Mouse (Mus musculus): Measurements from ENCODE around the gene Prune1. TPM values are rescaled to one million over a fixed set of nuclear protein-coding genes. Genes with fewer than 3 reads are reported as not detected.

Gene Prune1
- polyA plus RNA-seq, 1 experiment from 2014 or later: 76.9 TPM

DNA sequence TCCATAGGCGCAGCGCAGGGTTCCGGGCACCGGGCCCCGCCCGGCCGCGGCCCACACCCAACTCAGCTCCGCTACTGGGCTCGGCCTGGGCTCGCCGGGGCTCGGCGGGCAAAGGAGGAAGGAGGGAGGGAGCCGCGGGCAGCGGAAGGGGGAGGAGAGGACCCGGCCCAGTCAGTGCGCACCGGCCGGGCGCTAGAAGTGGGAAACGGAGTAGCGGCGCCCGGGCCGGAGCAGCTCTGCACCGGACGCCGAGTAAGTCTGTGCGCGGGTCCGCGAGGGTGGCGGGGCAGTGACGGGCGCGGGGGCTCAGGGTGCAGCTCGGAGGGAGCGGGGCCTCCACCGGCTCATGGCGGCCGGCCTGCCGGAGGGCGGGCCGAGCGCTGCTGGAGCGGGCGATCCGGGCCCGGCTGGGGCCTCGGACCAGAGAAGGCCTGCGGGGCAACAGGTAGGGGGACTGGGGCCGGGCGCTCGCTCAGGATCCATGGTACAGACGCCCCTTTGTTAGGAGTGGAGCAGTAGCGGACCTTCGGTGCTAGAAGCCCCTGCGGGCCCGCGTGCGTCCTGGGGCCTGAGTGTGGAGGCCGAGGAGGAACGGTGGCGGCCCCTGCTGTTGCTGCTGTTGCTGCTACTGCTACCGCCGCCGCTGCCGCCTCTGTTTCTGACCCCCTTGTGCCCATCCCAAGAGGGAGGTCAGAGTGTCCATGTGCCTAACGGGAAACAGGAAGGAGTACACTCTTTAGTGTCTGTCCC, 33.4 kb upstream of the Prune1 start:
- H3K27ac ChIP-seq: peak overlapping the region; percentile 90
- peaks cover 6% of the 10 kb centered on the region; the same call in 1 of the 2 replicates for H3K36me3 ChIP-seq (replicated peaks)
- no peaks in the 10 kb centered on the region for H3K9me3 ChIP-seq
- H3K4me2 ChIP-seq: peak overlapping the region; percentile 77
- peaks cover 30% of the 10 kb centered on the region for H3K4me1 ChIP-seq
- WGBS: under 1% methylated on average over 70 of the region's 71 CpGs
- peak overlapping the region; percentile 98 for H3K9ac ChIP-seq
- H3K4me3 ChIP-seq: peak overlapping the region; percentile 93
- H3K27me3 ChIP-seq (replicated peaks): no peaks in the 10 kb centered on the region
- peak; percentile 94 for ATAC-seq (replicated peaks)

DNA sequence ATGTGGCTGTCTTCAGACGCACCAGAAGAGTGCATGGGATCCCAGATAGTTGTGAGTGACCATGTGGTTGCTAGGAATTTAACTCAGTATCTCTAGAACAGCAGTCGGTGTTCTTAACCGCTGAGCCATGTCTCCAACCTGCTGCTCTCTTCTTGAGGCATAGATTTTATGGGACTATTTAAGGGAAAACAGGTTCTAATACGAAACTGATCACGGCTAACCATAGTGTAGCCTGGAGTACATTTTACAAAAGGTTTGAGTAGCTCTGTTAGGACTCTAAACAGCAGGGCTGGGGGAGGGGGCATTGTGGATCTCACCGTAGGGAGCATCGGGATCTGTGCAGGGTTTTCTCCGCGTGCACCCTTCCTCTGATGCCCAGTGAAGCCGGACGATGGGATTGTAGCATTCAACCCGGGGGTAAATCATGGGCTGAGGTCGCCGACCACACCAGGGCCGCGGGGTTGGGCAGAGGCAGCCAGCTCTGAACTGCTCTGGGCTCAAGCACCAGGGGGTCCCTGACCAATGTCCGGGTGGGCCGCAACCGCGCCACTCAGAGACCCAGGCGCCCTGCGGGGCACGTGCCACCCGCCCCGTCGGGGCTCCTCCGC, 32.7 kb upstream of the Prune1 start, which contains the start of gene Cers2:
Gene Cers2 (plus strand): TSS at position 306 of the 608 bp plus-strand sequence.
- Histone ChIP-seq H3K27me3 (replicated peaks) (no peaks in the 10 kb centered on the region), H3K4me1 (peaks cover 30% of the 10 kb centered on the region), H3K4me3 (peak within 1 kb of the TSS; percentile 93), H3K4me2 (peak within 1 kb of the TSS; percentile 77), H3K9ac (peak within 1 kb of the TSS; percentile 98), H3K9me3 (no peaks in the 10 kb centered on the region), H3K36me3 (replicated peaks) (no peaks in the 10 kb centered on the region), H3K27ac (peak within 1 kb of the TSS; percentile 90)
- peak; percentile 71 for ATAC-seq (replicated peaks)
- WGBS: 1% methylated on average over 27 of the region's 27 CpGs

DNA sequence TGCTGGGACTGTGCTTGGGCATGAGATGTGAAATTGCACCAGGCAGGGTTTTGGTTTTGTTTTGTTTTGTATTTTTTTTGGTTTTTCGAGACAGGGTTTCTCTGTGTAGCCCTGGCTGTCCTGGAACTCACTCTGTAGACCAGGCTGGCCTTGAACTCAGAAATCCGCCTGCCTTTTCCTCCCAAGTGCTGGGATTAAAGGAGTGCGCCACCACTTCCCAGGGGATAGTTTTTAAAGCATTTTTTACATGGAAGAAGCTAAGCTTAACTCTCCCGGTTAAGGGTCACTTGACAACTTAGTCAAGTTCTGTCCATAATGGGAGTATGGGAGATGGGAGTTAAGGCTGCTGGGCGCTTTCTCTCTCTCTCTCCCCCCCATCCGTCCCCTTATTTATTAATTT, 32.2 kb upstream of the Prune1 start:
- no peaks in the 10 kb centered on the region for H3K36me3 ChIP-seq (replicated peaks)
- peak overlapping the region; percentile 77 for H3K4me2 ChIP-seq
- H3K9ac ChIP-seq: no peak overlapping the region
- peaks cover 30% of the 10 kb centered on the region for H3K4me1 ChIP-seq
- ATAC-seq (replicated peaks): no peak
- peak overlapping the region; percentile 90; the same call in 1 of the 2 replicates for H3K27ac ChIP-seq
- WGBS: 54% methylated on average over 6 of the region's 6 CpGs
- H3K4me3 ChIP-seq: peak overlapping the region; percentile 93
- H3K27me3 ChIP-seq (replicated peaks): no peaks in the 10 kb centered on the region
- H3K9me3 ChIP-seq: no peaks in the 10 kb centered on the region

DNA sequence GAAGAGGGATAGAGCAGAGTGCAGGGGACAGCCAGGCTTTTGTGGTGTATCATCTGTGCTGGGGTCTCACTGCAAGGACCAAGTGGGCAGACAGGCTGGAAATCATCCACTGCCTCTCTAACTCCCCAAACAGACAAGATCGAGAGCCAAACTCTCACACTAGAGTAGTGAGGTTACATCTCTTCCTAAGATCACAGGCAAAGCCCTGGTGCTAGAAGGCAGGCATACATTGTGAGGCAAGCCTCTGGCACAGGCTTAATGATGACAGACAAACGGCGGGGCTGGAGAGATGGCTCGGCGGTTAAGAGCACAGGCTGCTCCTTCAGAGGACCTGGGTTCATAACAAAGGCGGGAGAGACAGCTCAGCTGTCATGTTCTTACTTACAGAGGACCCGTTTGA, 31.6 kb upstream of the Prune1 start:
- Histone ChIP-seq H3K4me1 (peaks cover 30% of the 10 kb centered on the region), H3K4me3 (no peak overlapping the region), H3K9ac (no peak overlapping the region), H3K4me2 (no peak overlapping the region), H3K27ac (no peak overlapping the region), H3K9me3 (no peaks in the 10 kb centered on the region), H3K36me3 (replicated peaks) (no peaks in the 10 kb centered on the region), H3K27me3 (replicated peaks) (no peaks in the 10 kb centered on the region)
- no peak for ATAC-seq (replicated peaks)
- 53% methylated on average over 7 of the region's 7 CpGs for WGBS

DNA sequence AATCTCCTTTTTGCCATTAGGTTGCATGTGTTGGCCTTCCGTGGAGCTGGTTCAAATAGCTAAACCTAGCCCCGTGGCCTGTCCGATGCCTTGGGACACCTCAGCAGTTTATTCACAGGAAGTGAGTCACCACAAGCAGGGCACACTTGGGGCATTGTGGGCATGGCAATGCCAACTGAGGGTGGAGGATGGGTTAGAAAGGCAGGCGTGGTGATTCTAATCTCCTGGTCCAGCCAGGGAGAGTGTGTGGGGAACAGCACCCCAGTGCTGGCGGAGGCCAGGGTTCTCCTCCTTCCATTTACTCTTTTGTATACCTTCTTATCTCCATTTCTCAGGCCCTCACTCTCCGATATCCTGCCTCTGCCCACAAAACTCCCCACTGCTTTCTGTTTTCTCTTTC, 30.7 kb upstream of the Prune1 start:
- Histone ChIP-seq H3K9ac (no peak overlapping the region), H3K9me3 (no peaks in the 10 kb centered on the region), H3K27me3 (replicated peaks) (no peaks in the 10 kb centered on the region), H3K4me2 (no peak overlapping the region), H3K36me3 (replicated peaks) (no peaks in the 10 kb centered on the region), H3K27ac (no peak overlapping the region), H3K4me3 (no peak overlapping the region), H3K4me1 (peaks cover 26% of the 10 kb centered on the region)
- 79% methylated on average over 6 of the region's 6 CpGs for WGBS
- no peak for ATAC-seq (replicated peaks)

DNA sequence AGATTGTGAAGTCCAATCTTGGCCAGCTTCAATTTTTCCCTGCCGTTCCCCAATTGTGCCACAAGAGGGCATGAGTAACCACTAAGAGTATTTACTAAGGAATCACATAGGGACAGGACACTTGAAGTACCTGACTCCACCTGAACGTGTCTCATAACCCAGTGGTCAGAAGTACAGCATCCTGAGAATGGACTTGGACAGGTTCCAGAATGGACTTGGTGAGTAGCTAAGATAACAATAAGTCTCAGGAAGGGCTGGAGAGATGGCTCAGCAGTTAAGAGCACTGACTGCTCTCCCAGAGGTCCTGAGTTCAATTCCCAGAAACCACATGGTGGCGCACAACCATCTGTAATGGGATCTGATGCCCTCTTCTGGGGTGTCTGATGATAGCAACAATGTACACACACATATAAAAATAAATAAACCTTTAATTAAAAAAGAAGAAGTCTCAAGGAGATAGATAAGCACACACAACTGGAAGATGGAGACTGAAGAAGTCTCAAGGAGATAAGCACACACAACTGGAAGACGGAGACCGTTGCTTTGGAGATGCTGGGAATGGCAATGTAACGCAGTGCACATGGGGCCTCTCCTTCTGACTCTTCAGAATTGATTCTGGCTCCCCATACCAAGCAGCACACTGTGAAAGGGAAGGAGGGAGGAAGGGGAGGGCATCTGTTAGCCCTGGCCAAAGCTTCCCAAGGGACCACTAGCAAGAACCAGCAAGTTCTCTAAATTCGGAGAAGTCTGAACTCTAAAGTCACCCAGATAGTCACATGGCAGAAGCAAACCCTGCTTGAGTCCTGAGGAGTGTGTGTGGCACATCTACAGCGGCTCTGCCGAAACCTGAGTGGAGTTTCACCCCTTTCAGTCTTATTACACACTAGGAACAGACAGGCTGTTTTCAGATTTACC, 29.3 kb upstream of the Prune1 start:
- no peak for ATAC-seq (replicated peaks)
- H3K36me3 ChIP-seq (replicated peaks): no peaks in the 10 kb centered on the region
- H3K4me1 ChIP-seq: peaks cover 16% of the 10 kb centered on the region
- no peak overlapping the region for H3K9ac ChIP-seq
- H3K27me3 ChIP-seq (replicated peaks): no peaks in the 10 kb centered on the region
- WGBS: 67% methylated on average over 9 of the region's 9 CpGs
- no peak overlapping the region for H3K4me2 ChIP-seq
- no peaks in the 10 kb centered on the region for H3K9me3 ChIP-seq
- H3K4me3 ChIP-seq: no peak overlapping the region
- no peak overlapping the region for H3K27ac ChIP-seq

DNA sequence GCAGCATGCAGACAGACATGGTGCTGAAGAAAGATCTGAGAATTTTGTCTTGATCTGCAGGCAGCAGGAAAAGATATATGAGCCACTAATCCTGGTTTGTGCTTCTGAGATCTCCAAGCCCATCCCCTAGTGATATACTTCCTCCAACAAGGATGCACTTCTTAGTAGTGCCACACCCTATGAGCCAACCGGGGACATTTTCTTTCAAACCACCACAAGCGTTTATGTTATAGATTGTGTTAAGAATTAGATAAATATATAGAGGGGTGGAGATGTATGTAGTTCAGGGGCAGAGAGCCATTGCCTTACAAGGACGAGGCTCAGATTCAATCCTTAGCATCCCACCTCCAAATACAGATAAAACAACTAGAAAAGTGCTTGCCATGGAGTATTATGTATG, 28.6 kb upstream of the Prune1 start:
- Histone ChIP-seq H3K27me3 (replicated peaks) (no peaks in the 10 kb centered on the region), H3K9ac (no peak overlapping the region), H3K4me3 (no peak overlapping the region), H3K4me2 (no peak overlapping the region), H3K4me1 (peaks cover 9% of the 10 kb centered on the region; the same call in 1 of the 2 replicates), H3K36me3 (replicated peaks) (no peaks in the 10 kb centered on the region), H3K27ac (no peak overlapping the region), H3K9me3 (no peaks in the 10 kb centered on the region)
- ATAC-seq (replicated peaks): no peak
- 72% methylated on average over 3 of the region's 3 CpGs for WGBS

DNA sequence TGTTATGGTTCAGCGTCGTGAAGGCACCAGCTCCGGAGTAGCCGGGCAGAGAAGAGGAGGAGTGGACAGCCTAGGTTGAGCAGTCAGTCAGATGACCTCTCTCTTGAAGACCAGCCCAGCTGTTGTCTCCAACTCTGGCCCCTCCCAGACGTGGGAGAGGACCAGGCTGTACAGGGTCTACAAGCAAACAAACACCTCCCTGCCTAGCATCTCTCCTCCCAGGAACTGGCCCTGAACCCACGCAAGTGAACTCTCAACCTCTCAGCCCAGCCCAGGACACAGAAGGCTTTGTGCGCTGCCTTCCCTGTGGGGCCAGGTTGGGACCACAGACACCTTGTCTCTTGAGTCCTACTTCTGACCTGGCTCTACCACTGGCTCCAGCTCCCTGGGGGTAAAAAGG, 25.2 kb upstream of the Prune1 start, which contains the start of gene Anxa9:
Gene Anxa9 (minus strand): TSS at position 77 of the 400 bp plus-strand sequence.
- no peak for ATAC-seq (replicated peaks)
- no peaks in the 10 kb centered on the region for H3K4me1 ChIP-seq
- no peak within 1 kb of the TSS for H3K4me2 ChIP-seq
- no peak within 1 kb of the TSS for H3K27ac ChIP-seq
- no peak within 1 kb of the TSS for H3K9ac ChIP-seq
- no peaks in the 10 kb centered on the region for H3K36me3 ChIP-seq (replicated peaks)
- H3K4me3 ChIP-seq: no peak within 1 kb of the TSS
- 74% methylated on average over 7 of the region's 7 CpGs for WGBS
- H3K27me3 ChIP-seq (replicated peaks): no peaks in the 10 kb centered on the region
- H3K9me3 ChIP-seq: no peaks in the 10 kb centered on the region

DNA sequence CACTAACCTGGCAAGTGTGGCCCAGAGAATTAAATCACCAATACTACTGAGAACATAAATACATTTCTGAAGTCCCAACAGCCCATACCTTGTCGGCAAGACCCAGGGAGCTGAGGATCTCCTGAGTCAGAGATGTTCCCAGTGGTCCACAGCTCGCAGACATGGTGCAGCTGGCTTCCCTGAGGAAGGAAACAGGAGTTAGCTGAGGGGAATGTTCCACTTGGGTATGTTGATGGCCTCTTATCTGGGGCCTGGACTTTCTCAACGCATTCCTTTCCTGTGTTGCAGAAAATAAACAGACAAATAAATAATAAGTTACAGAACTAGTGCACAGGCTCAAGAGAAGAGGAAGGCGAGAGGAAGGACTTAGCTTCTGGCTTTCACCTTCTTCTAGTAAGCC, 24.4 kb upstream of the Prune1 start:
- no peaks in the 10 kb centered on the region for H3K9me3 ChIP-seq
- no peak overlapping the region for H3K27ac ChIP-seq
- H3K9ac ChIP-seq: no peak overlapping the region
- H3K4me3 ChIP-seq: no peak overlapping the region
- no peaks in the 10 kb centered on the region for H3K36me3 ChIP-seq (replicated peaks)
- H3K27me3 ChIP-seq (replicated peaks): no peaks in the 10 kb centered on the region
- ATAC-seq (replicated peaks): no peak
- no peak overlapping the region for H3K4me2 ChIP-seq
- no peaks in the 10 kb centered on the region for H3K4me1 ChIP-seq
- WGBS: 88% methylated on average over 4 of the region's 4 CpGs

DNA sequence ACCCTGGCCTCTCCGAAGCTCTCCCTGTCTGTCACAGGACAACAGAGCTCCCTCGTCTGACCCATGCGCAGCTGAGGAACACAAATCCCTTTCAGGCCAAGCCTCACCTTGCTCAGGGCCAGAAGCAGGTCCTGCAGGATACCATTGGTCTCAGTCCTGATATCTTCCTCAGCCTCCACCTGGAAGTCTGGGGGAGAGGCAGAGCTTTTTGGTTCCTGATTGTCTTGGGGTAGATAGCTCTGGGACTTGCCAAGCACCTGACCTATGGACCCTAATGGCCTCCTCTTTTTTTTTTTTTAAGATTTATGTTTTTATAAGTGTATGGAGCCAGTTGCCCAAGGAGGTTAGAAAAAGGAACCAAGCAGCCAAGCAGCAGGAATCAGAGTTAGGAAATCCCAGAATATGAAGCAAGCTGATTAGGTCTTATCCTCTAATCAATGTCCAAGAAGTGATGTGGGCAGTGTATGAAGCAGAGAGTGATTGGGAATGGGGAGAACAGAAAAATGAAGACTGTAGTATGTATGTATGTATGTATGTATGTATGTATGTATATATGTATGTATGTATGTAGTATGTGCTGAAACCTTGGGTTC, 19.4 kb upstream of the Prune1 start:
- 87% methylated on average over 3 of the region's 3 CpGs for WGBS
- Histone ChIP-seq H3K27ac (no peak overlapping the region), H3K4me1 (no peaks in the 10 kb centered on the region), H3K4me3 (no peak overlapping the region), H3K27me3 (replicated peaks) (no peaks in the 10 kb centered on the region), H3K9ac (no peak overlapping the region), H3K36me3 (replicated peaks) (no peaks in the 10 kb centered on the region; the same call in 1 of the 2 replicates), H3K4me2 (no peak overlapping the region), H3K9me3 (no peaks in the 10 kb centered on the region)
- no peak for ATAC-seq (replicated peaks)

DNA sequence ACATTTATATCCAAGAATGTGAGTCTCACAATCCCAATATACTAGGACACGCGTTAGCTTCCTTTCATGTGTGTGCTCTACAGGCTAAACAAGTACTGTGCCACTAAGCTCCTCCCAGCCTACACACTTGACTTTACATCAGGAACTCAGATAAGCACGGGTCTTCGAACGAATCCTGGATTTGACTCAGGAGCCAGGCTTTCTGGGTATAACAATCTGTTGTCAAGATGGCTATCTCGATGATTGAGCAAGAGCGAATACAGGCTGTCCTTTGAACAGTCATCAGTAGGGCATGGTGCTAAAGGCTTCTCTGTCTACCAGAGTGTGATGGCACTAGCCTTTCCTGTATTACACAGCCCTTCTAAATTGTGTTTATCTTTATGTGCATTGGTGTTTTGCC, 16.1 kb upstream of the Prune1 start:
- WGBS: 96% methylated on average over 7 of the region's 7 CpGs
- H3K36me3 ChIP-seq (replicated peaks): peaks cover 11% of the 10 kb centered on the region

DNA sequence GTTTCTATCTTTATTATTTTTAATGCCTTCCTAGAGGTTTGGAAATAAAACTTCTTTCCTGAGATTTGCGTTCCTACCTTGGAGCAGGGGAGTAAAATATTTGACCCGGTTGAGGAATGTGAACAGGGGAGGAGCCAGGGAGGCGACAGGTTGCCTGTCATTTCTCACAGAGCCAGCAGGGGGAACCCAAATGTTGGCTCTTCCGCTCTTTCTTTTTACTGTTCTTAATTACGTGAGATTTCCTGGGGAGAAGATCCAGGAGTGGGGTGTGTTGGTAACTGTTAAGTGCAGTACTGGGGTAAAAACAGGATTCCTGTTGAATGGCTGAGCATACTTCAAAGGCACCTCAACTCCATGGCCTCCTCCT, 14.2 kb upstream of the Prune1 start:
- H3K4me1 ChIP-seq: no peaks in the 10 kb centered on the region
- ATAC-seq (replicated peaks): 0 out of 2 replicates have a peak, but pooled peaks have one; percentile 30
- H3K4me2 ChIP-seq: no peak overlapping the region
- no peak overlapping the region for H3K27ac ChIP-seq
- peaks cover 15% of the 10 kb centered on the region for H3K36me3 ChIP-seq (replicated peaks)
- H3K4me3 ChIP-seq: no peak overlapping the region
- 13% methylated on average over 5 of the region's 5 CpGs for WGBS
- H3K9ac ChIP-seq: no peak overlapping the region
- H3K9me3 ChIP-seq: no peaks in the 10 kb centered on the region
- H3K27me3 ChIP-seq (replicated peaks): no peaks in the 10 kb centered on the region

More for the DNA sequence above, 16.1 kb upstream of the Prune1 start:
- H3K27ac ChIP-seq: no peak overlapping the region
- no peak overlapping the region for H3K9ac ChIP-seq
- H3K4me3 ChIP-seq: no peak overlapping the region
- H3K9me3 ChIP-seq: no peaks in the 10 kb centered on the region
- H3K4me2 ChIP-seq: no peak overlapping the region
- H3K27me3 ChIP-seq (replicated peaks): no peaks in the 10 kb centered on the region
- ATAC-seq (replicated peaks): no peak
- no peaks in the 10 kb centered on the region for H3K4me1 ChIP-seq
